Mouse (Mus musculus) retina, postnatal 7 days (tissue): Measurements from ENCODE around the gene Ace2.

Experiments used
- DNase-seq: peaks from one replicate; pipeline ENCODE4 v3.0.0-alpha.2; 2012; ENCODE audit warnings: low read depth, low spot score

Gene Ace2

DNA sequence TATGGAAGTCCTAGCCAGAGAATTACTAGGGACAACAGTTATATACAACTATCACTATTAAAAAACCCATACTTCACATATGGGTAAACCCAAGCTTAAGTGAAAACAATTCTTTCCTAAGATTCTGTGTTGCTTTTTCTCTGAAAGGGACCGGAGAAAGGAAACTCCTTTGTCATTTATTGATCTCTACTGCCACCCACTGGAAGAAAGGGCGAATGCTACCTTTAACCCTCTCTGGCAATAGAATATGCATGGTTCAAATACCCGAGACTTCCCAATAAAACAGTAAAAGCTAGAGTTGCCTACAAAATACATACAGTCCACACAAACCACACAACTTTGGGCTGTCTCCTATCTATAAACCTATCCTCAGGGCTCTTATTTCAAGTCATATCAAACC is 40.6 kb downstream of the Ace2 start:
- DNase-seq: peak; percentile 28

DNA sequence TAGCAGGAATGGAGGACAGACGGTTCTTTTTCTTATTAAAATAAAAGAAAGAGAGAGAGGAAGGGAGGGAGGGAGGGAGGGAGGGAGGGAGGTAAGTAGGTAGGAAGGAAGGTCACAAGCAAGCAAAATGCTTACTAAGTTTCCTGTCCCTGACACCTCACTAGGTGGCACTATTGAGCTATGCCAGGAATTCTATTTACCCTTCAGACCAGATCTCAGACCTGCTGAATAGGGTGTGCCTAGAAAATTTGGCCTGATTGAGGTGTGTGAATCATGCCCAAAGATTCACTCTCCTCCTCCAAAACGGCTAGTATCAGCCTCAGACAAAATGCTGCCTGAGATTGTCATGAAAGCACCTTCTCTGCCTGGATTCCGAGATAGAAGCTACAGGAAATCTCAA is 44.7 kb downstream of the Ace2 start:
- peak; percentile 31 for DNase-seq

GRCm38 (mm10) chrX:164189880-164190279 is 50.7 kb downstream of the Ace2 start:
- DNase-seq: no peak

GRCm38 (mm10) chrX:164197679-164198078 is 58.5 kb downstream of the Ace2 start:
- DNase-seq: no peak

DNA sequence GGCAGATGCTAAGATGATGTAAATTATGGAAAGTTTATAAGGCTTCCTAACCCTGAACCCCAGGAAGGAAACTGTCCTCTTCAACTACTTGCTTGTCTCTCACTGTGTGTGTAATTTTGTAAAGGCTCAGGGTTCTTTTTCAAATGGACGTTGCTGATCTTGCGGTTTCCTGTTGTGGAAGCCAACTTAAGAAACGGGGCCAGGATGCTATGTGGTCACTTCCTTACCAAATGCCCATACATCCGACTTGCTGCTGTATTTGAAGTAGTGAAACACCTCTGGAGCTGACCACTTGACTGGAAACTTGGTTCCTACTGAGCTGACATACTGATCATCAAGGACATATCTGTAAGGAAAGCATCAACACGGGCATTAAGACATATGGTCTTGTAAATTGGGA is 61.4 kb downstream of the Ace2 start:
- DNase-seq: no peak

GRCm38 (mm10) chrX:164221989-164222388 is 82.9 kb downstream of the Ace2 start:
- DNase-seq: no peak

- DNase-seq: no peak
Measured at GRCm38 (mm10) chrX:164233380-164233779, 94.2 kb downstream of the Ace2 start.
